Mouse (Mus musculus): ENCODE results near the gene Ankrd23.

DNA sequence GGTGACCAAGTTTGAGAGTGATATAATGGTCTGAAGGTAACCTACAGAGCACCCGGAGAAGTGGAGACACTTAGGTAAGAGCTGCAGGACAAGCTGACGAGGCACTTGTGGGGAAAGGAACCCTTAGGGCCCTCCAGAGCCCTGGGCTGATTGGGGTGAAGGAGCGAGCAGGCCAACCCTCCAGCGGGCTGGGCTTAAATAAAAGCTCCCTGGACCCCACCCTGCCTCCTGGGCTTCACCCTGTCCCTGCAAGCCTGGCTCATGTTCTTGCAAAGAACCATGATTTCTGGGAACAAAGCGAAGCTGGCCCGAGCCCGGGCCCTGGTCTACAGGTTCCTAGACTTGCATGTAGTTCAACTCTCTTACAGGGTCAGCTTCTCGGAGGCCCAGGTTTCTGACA, 36.8 kb upstream of the Ankrd23 start:
- TF ChIP-seq CTCF (IDR thresholded peaks at IDR 0.05; ENCODE audit: low read depth) (no peak), EP300 (IDR thresholded peaks at IDR 0.05; ENCODE audit: low read depth) (no peak)
